Mouse (Mus musculus) heart, postnatal 0 days (tissue): ENCODE measurements around the gene Med22.

ENCODE experiments used
- CTCF ChIP-seq: IDR thresholded peaks from 2 replicates; pipeline ENCODE4 v1.5.1; 2016; ENCODE audit warnings: antibody characterized with exemption, control low read depth, low read depth
- EP300 ChIP-seq: IDR thresholded peaks from 2 replicates; pipeline ENCODE4 v1.6.1; 2016; ENCODE audit warnings: antibody characterized with exemption, low read depth

- TF ChIP-seq CTCF: no peak
- no peak for TF ChIP-seq EP300
Observed at GRCm38 (mm10) chr2:26951346-26951905, 40.9 kb upstream of the Med22 start.
